Mouse (Mus musculus): Measurements from ENCODE around the gene Slc15a2. TPM values are rescaled to one million over a fixed set of nuclear protein-coding genes. Genes with fewer than 3 reads are reported as not detected.

Gene Slc15a2
- polyA plus RNA-seq, 1 experiment from 2014 or later = 1.9 TPM

DNA sequence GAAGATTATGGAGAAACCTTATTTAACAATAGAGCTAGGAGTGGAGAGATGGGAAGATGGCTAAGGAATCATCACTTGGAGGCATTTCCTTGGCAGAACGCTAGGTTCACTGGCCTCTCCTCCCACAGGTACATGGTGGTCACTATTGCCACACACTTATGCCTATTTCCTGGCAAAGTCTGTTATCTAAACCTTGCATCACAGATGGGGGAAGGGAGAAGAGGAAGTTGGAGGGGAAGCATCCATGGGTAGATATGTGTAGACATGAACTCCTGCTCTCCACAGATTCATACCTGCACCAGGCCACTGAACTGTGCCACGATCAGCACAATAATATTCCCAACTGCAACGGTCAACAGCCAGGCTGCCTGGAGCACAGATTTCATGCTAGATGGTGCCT is 32.8 kb downstream of the Slc15a2 start:
- Histone ChIP-seq H3K4me1 (replicated peaks) (no peaks in the 10 kb centered on the region), H3K4me2 (no peak overlapping the region), H3K27ac (no peak overlapping the region), H3K9ac (no peak overlapping the region), H3K27me3 (no peaks in the 10 kb centered on the region), H3K9me3 (replicated peaks) (no peaks in the 10 kb centered on the region), H3K36me3 (0 out of 2 replicates have a peak, but pooled peaks cover 2% of the 10 kb centered on the region), H3K4me3 (replicated peaks) (no peak overlapping the region)
- 53% methylated on average over 3 of the region's 3 CpGs for WGBS (ENCODE audit: insufficient replicate concordance)
- ATAC-seq (ENCODE audit: low read depth) (no peak), DNase-seq (no peak)

DNA sequence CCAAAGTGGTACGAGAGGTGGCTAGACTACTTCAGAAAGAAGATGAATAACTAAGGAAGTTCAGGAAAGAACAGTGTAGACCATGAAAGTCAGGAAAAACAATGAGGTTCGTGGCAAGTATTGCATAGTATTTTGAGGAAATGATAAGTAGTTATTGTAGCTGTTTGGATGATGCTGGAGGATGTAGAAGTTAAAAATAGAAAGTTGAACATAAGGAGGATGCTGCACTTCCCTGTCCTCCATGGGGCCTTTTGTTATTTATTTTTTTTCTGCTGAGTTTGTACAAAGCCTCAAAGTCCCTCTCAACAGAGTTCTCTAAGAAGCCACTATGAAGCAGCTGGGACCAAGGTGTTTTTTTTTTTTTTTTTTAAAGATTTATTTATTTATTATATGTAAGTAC is 37.0 kb downstream of the Slc15a2 start:
- no peak for DNase-seq
- no peaks in the 10 kb centered on the region for H3K9me3 ChIP-seq (replicated peaks)
- no peak overlapping the region for H3K9ac ChIP-seq
- no peaks in the 10 kb centered on the region for H3K4me1 ChIP-seq (replicated peaks)
- no peak overlapping the region for H3K4me2 ChIP-seq
- no peak overlapping the region for H3K27ac ChIP-seq
- H3K4me3 ChIP-seq (replicated peaks) = no peak overlapping the region
- 31% methylated on average over 2 of the region's 2 CpGs for WGBS (ENCODE audit: insufficient replicate concordance)
- no peak for ATAC-seq (ENCODE audit: low read depth)
- H3K27me3 ChIP-seq = no peaks in the 10 kb centered on the region
- H3K36me3 ChIP-seq = no peaks in the 10 kb centered on the region

DNA sequence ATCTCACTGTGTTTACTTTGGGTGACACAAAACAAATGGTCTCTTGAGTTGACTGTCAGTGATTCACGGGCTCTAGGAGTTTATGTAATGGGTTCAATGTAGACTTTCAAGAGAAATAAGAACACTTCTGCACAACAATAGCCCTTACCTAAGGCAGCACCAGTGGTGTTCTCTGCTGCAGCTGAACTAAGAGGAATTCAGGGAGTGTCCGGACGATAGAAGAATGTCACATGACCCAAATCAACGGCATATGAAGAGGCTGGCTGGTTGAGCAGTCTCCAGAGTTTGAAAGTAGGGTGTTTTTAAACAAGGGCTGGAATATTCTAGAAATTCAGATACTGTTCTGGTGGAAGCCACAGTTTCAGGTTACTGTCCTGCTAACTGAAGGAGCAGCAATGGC is 37.7 kb downstream of the Slc15a2 start:
- Histone ChIP-seq H3K4me3 (replicated peaks) (no peak overlapping the region), H3K4me2 (no peak overlapping the region), H3K36me3 (no peaks in the 10 kb centered on the region), H3K9ac (no peak overlapping the region), H3K27me3 (no peaks in the 10 kb centered on the region), H3K4me1 (replicated peaks) (no peaks in the 10 kb centered on the region), H3K9me3 (replicated peaks) (no peaks in the 10 kb centered on the region), H3K27ac (no peak overlapping the region)
- ATAC-seq (ENCODE audit: low read depth) (no peak), DNase-seq (no peak)
- WGBS (ENCODE audit: insufficient replicate concordance) = 63% methylated on average over 4 of the region's 4 CpGs

DNA sequence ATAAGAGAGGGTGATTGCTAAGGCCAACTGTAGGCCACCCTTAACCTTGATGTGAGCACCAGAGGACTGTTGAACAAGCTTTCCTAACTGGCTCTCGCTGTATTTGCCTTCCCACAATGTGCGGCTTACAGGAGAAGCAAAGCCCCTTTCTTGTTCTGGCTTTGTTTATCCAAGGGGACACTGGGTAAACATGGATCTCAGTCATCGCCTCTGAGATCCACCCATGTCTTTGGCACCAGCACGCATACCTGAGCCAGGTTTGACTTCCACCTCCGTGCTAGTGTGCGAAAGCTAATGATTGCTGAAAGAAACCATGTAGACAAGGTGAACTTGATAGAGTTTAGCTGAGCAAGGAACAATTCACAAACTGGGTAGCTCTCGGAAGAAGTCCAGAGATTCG is 41.2 kb downstream of the Slc15a2 start:
- WGBS (ENCODE audit: insufficient replicate concordance) = 68% methylated on average over 8 of the region's 8 CpGs
- no peak for ATAC-seq (ENCODE audit: low read depth)

DNA sequence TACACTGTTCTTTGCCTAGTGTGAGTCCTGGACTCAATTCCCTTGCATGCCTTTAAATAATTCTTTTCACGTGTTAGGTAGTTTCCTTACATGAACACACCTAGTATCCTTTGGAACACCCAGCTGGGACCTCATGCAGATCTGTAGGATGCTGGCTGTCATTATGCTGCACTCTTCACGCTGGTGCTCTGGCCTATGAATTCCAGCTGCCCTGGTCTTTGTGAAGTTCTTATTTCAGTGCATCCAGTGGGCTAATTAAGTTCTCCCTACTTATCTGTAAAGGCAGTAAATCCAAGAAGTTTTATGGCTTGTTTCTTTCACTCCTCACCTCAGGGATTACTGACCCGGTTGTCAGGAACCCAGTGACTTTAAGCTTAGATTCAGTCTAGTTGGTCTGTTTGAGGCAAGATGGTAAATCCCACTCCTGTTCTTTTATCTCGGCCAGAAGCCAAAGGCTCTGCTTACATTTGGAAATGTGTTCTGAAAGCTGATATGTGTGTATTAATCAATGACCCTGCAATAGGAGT is 45.3 kb downstream of the Slc15a2 start:
- no peak for DNase-seq
- no peaks in the 10 kb centered on the region for H3K4me1 ChIP-seq (replicated peaks)

More for the DNA sequence above, 41.2 kb downstream of the Slc15a2 start:
- Histone ChIP-seq H3K36me3 (no peaks in the 10 kb centered on the region), H3K9ac (no peak overlapping the region), H3K4me2 (no peak overlapping the region), H3K4me1 (replicated peaks) (no peaks in the 10 kb centered on the region), H3K27ac (no peak overlapping the region), H3K9me3 (replicated peaks) (no peaks in the 10 kb centered on the region), H3K27me3 (no peaks in the 10 kb centered on the region), H3K4me3 (replicated peaks) (no peak overlapping the region)
- DNase-seq = no peak

DNA sequence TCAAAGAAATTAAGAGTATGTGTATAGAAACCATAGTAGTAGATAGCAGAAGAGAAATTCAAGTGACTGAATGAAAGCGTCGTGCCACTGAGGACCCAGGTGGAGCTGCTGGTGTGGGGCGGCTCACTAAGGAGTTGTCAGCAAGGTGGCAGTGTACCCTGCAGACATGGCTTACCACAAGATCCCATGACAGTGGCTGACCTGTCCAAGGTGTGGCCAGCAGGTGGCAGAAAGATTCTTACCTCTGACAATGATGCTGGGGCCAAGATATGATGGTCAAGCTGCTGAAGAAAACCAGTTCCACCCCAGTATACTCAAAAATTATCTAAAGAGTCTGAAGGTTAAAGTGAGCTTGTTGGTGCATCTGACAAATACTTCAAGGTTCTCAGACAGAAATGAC is 49.3 kb downstream of the Slc15a2 start:
- no peak overlapping the region for H3K27ac ChIP-seq
- H3K9ac ChIP-seq = no peak overlapping the region
- H3K4me1 ChIP-seq (replicated peaks) = no peaks in the 10 kb centered on the region
- WGBS (ENCODE audit: insufficient replicate concordance) = 77% methylated on average over 3 of the region's 3 CpGs
- no peak overlapping the region for H3K4me3 ChIP-seq (replicated peaks)
- H3K36me3 ChIP-seq = no peaks in the 10 kb centered on the region
- no peak overlapping the region for H3K4me2 ChIP-seq
- DNase-seq (no peak), ATAC-seq (ENCODE audit: low read depth) (no peak)
- H3K27me3 ChIP-seq = no peaks in the 10 kb centered on the region
- H3K9me3 ChIP-seq (replicated peaks) = no peaks in the 10 kb centered on the region

More for the DNA sequence above, 45.3 kb downstream of the Slc15a2 start:
- Histone ChIP-seq H3K4me3 (replicated peaks) (no peak overlapping the region), H3K27me3 (no peaks in the 10 kb centered on the region), H3K9ac (no peak overlapping the region), H3K27ac (no peak overlapping the region), H3K36me3 (no peaks in the 10 kb centered on the region), H3K4me2 (no peak overlapping the region), H3K9me3 (replicated peaks) (no peaks in the 10 kb centered on the region)
- 45% methylated on average over 4 of the region's 4 CpGs for WGBS (ENCODE audit: insufficient replicate concordance)
- ATAC-seq (ENCODE audit: low read depth) = no peak

DNA sequence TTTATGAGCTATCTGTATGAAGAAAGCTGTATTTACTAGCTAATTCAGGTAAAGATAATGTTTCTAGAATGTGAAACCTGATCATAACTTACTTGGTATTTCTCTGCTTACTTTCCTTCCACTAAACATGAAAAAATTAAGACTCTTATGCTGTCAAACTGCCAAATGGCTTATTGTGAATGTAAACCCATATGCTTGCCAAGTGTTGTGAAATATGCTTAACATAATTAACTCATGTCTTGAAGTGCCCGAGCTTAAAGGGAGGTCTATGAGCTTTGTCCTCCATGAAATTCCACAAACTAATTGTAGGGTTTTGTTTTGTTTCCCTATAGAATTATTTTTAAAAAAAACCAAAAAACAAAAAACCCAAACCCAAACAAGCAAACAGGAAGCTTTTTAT is 50.9 kb downstream of the Slc15a2 start:
- no peak overlapping the region for H3K4me3 ChIP-seq (replicated peaks)
- H3K4me2 ChIP-seq = no peak overlapping the region
- H3K4me1 ChIP-seq (replicated peaks) = no peaks in the 10 kb centered on the region
- ATAC-seq (ENCODE audit: low read depth) (no peak), DNase-seq (no peak)
- no peak overlapping the region for H3K9ac ChIP-seq
- no peak overlapping the region for H3K27ac ChIP-seq
- WGBS (ENCODE audit: insufficient replicate concordance) = 59% methylated on average over 1 of the region's 1 CpGs
- no peaks in the 10 kb centered on the region for H3K36me3 ChIP-seq
- H3K9me3 ChIP-seq (replicated peaks) = no peaks in the 10 kb centered on the region
- H3K27me3 ChIP-seq = no peaks in the 10 kb centered on the region

DNA sequence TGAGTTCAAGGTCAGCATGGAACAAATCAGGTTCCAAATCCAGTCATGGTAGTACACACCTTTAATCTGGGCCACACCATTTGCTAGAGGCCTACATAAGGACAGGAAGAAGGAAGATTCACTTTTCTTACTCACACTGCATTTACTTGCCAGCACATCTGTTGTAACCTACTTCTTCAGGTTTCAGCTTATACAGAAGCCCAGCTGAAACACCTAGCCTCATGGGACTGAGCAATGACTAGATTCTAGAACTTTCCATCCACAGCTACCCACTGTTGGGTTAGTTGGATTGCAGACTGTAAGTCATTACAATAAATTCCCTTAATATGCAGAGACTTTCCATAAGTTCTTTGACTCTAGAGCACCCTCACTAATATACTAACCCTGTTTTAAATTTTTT is 52.2 kb downstream of the Slc15a2 start:
- Histone ChIP-seq H3K4me3 (replicated peaks) (no peak overlapping the region), H3K27ac (no peak overlapping the region), H3K4me1 (replicated peaks) (no peaks in the 10 kb centered on the region), H3K4me2 (no peak overlapping the region), H3K27me3 (no peaks in the 10 kb centered on the region), H3K9ac (no peak overlapping the region), H3K9me3 (replicated peaks) (no peaks in the 10 kb centered on the region), H3K36me3 (no peaks in the 10 kb centered on the region)
- no peak for DNase-seq
- ATAC-seq (ENCODE audit: low read depth) = no peak

DNA sequence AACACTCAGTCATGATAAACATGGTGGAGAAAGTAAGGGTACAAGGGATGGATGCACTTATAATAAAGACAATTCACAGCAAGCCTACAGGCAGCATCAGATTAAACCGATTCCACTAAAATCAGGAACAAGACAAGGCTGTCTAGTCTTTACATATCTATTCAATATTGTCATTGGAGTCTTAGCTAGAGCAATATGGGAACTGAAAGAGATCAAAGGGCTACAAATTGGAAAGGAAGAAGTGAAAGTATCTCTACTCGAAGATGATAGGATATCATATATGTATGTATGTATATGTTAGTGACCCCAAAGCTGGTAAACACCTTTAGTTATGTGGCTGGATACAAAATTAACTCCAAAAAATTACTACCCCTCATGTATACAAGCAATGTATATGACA is 55.8 kb downstream of the Slc15a2 start:
- ATAC-seq (ENCODE audit: low read depth) (no peak), DNase-seq (no peak)
- Histone ChIP-seq H3K27me3 (no peaks in the 10 kb centered on the region), H3K4me3 (replicated peaks) (no peak overlapping the region), H3K9me3 (replicated peaks) (no peaks in the 10 kb centered on the region), H3K4me2 (no peak overlapping the region), H3K36me3 (no peaks in the 10 kb centered on the region), H3K27ac (no peak overlapping the region), H3K4me1 (replicated peaks) (no peaks in the 10 kb centered on the region), H3K9ac (no peak overlapping the region)
- 53% methylated on average over 2 of the region's 2 CpGs for WGBS (ENCODE audit: insufficient replicate concordance)

DNA sequence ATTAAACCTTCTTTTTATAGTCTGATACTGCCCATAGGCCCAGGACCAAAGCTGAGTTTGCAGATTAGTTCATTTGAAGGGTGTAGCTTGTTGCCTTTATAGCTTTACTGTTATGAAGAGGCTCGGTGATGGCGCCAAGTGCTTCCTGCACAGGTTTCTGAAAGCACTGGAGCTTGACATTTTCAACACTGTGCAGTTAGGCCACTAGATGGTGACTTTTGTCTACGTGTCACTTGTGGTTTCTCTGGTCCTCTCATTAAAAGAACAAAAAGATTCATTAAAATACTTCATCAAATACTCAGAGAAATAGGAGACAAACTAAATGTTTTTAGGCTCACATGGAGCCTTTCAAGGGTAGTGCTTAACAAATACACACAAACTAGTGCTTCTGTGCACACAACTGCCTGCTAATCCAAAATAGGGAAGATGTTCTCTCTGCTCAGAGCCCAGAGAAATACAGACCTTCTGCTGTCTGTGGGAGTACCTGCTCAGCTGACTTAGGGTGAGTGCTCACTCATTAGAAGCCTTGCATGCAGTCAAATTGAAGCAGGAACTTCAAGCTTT is 60.8 kb downstream of the Slc15a2 start:
- Histone ChIP-seq H3K4me3 (replicated peaks) (no peak overlapping the region), H3K4me1 (replicated peaks) (no peaks in the 10 kb centered on the region), H3K36me3 (no peaks in the 10 kb centered on the region), H3K9me3 (replicated peaks) (no peaks in the 10 kb centered on the region), H3K27me3 (peaks cover 11% of the 10 kb centered on the region), H3K27ac (no peak overlapping the region), H3K4me2 (no peak overlapping the region), H3K9ac (no peak overlapping the region)
- no peak for DNase-seq
- ATAC-seq (ENCODE audit: low read depth) = no peak
- 32% methylated on average over 3 of the region's 3 CpGs for WGBS (ENCODE audit: insufficient replicate concordance)

DNA sequence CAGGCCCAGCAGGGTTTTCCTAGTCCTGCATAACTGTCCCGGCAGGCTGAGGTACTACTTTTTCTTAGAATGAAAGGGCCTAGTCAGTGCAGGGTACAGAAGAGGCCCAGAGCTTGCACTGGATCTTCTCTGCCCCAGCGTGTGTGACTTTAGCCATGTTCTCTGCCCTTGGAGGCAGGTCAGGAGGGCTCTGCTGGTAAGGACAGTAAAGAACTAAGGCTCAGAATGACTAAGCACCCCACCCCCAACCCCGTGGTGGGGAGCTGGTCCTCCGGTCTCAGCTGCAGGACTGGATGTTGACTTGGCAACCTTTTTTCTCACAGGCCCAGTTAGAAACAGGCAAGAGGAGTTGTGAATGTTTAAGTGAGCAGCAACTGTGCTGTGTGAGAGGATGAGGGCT is 62.0 kb downstream of the Slc15a2 start:
- ATAC-seq (ENCODE audit: low read depth) (no peak), DNase-seq (no peak)
- Histone ChIP-seq H3K4me3 (replicated peaks) (no peak overlapping the region), H3K4me2 (no peak overlapping the region), H3K27ac (no peak overlapping the region), H3K9me3 (replicated peaks) (no peaks in the 10 kb centered on the region), H3K9ac (no peak overlapping the region), H3K27me3 (peaks cover 11% of the 10 kb centered on the region), H3K36me3 (no peaks in the 10 kb centered on the region), H3K4me1 (replicated peaks) (no peaks in the 10 kb centered on the region)
- 18% methylated on average over 4 of the region's 4 CpGs for WGBS (ENCODE audit: insufficient replicate concordance)

DNA sequence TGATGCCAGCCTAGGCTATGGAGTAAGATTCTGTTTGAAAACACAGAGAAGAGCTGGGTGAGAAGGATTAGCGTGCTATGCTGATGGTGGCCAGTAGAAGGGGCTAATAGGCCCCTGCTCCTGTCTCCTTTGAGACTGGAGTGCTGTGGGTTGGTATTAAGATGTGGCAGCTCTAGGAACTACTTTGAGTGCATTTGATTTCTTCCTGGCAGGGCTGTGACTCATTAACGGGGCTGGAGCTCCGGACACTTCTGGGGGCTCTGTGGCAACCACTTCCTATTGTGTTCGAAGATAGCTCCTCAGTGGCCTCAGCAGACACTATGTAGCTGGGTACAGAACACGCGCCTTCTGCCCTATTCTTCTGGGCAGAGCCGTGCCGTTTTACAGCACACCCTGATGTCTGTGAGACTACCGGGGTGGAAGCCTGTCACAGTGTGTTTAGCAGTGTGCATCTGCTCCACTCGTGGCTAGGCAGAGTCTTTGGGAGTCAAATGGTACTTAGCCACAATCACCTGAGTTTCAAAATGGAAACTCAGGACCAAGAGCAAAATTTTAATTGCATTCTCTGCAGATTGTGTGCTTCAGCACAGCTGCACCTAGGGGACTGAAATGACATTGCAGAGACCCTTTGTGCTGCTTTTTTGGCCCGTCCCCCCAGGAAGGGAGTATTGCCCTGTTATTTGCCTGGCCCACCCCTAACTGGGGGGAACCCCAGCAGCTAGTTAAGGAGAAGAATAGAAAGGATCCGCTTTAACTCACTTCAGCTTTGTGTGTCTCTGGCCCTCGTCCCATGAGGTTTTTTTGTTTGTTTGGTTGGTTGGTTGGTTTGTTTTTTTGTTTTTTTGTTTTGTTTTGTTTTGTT is 64.3 kb downstream of the Slc15a2 start:
- H3K4me2 ChIP-seq = no peak overlapping the region
- H3K4me1 ChIP-seq (replicated peaks) = no peaks in the 10 kb centered on the region
- WGBS (ENCODE audit: insufficient replicate concordance) = 20% methylated on average over 13 of the region's 13 CpGs
- H3K9me3 ChIP-seq (replicated peaks) = no peaks in the 10 kb centered on the region
- ATAC-seq (ENCODE audit: low read depth) (no peak), DNase-seq (no peak)
- no peak overlapping the region for H3K4me3 ChIP-seq (replicated peaks)
- no peak overlapping the region for H3K27ac ChIP-seq
- H3K9ac ChIP-seq = no peak overlapping the region
- no peaks in the 10 kb centered on the region for H3K36me3 ChIP-seq
- peaks cover 11% of the 10 kb centered on the region for H3K27me3 ChIP-seq
